Mouse (Mus musculus) liver, adult 2 months (tissue): ENCODE data around the gene Abcb6.

Experiments used
- CTCF ChIP-seq: fragments of 200-500 bp; IDR thresholded peaks from 2 replicates; pipeline ENCODE4 v1.5.1; 2011; ENCODE audit warnings: low read depth, low read length, control low read depth
- POLR2A ChIP-seq: fragments of 200-500 bp; IDR thresholded peaks from 2 replicates; pipeline ENCODE4 v1.6.1; 2011; ENCODE audit warnings: low read length, control low read depth; ENCODE audit not compliant: insufficient read depth; ENCODE audit errors: extremely low read depth

- TF ChIP-seq POLR2A: no peak
- no peak for TF ChIP-seq CTCF
Observed at GRCm38 (mm10) chr1:75215785-75216184, 35.6 kb upstream of the Abcb6 start.
